Comparison of ENCODE assay signal across 8 mouse cellular contexts in genomic region chr7:141561682-141562391, GRCm38 (mm10). TPM values are rescaled to one million over a fixed set of nuclear protein-coding genes. Genes with fewer than 3 reads are reported as not detected.
A peak's percentile ranks its signal among the peaks of the same experiment; 100 is the strongest.
DNase-seq lines count a peak whose midpoint lies in the region; ATAC-seq and TF ChIP-seq lines count a peak whose summit lies in the region.

TSS of gene Ap2a2 (plus strand) at chr7:141562173.

- peak; percentile 86 for ATAC-seq in activated CD4-positive, CD25-positive, alpha-beta regulatory T cell, adult 4 months
- ATAC-seq in megakaryocyte progenitor cell, adult 5-6 weeks (replicated peaks; ENCODE audit: poor library complexity) = peak; percentile 68

- peaks cover 3% of the 10 kb centered on the region for H3K4me1 ChIP-seq in cortical plate, adult 2 months (ENCODE audit: control insufficient read depth, insufficient read depth, low read length)

- peak; percentile 92 for DNase-seq in gastrocnemius, postnatal 10 days
- peak; percentile 96 for DNase-seq in induced T-regulatory cell, adult 2 months (ENCODE audit: low read depth)
- peak; percentile 73 to 86 for DNase-seq in left cerebral cortex, adult 9 months (ENCODE audit: low spot score in 2 of 2)
- DNase-seq in right cerebral cortex, postnatal 14 days = peak; percentile 93
- DNase-seq in urinary bladder, postnatal 36 days (ENCODE audit: low spot score in 2 of 2) = peak; percentile 77 to 89

- TF ChIP-seq CTCF in cortical plate, adult 2 months (IDR thresholded peaks at IDR 0.05; ENCODE audit: extremely low read depth, insufficient read depth, low read length) = no peak

- H3K27ac ChIP-seq in cortical plate, adult 2 months (ENCODE audit: insufficient read depth, low read length) = no peak within 1 kb of the TSS; the same call in 1 of the 2 replicates

- peak within 1 kb of the TSS; percentile 97 for H3K4me3 ChIP-seq in cortical plate, adult 2 months (ENCODE audit: insufficient read depth, low read length)

- peak; percentile 60; the same call in 1 of the 2 replicates for TF ChIP-seq POLR2A in cortical plate, adult 2 months (IDR thresholded peaks at IDR 0.05; ENCODE audit: extremely low read depth, insufficient read depth, low read length)

RNA-seq across cellular contexts. Expression of gene Ap2a2, which starts in this region (rescaled TPM):
- polyA plus RNA-seq in activated CD4-positive, CD25-positive, alpha-beta regulatory T cell, adult 4 months (2017; shearing (Covaris generic)) = 10 to 100 TPM; 13.4 to 15.5 TPM
- 70.2 and 75.7 TPM in 2 replicates for polyA plus RNA-seq in cortical plate, adult 2 months (2012; rRNA removed)
- 10 to 100 TPM; 45.1 to 48.9 TPM for total RNA-seq in gastrocnemius, postnatal 10 days (2021)
- 18.3 and 20.0 TPM in 2 replicates for total RNA-seq in megakaryocyte progenitor cell, adult 5-6 weeks (2015)
- 23.4 and 23.6 TPM in 2 replicates for total RNA-seq in megakaryocyte progenitor cell, adult 5-6 weeks (2017)
